Mouse (Mus musculus) brain, embryonic 14.5 days (tissue): ENCODE results near the gene Slc41a2. TPM values are rescaled to one million over a fixed set of nuclear protein-coding genes. Genes with fewer than 3 reads are reported as not detected.

Experiments
- DNase-seq: peaks from one replicate; pipeline ENCODE4 v3.0.0-alpha.2; 2011; ENCODE audit warnings: low read depth
- CTCF ChIP-seq: fragments of 200-500 bp; IDR thresholded peaks from 2 replicates; pipeline ENCODE4 v1.5.1; 2012; ENCODE audit warnings: inconsistent platforms, mild to moderate bottlenecking, moderate library complexity, borderline replicate concordance; ENCODE audit not compliant: insufficient read depth, insufficient read length; ENCODE audit errors: extremely low read depth
- POLR2A ChIP-seq: fragments of 200-500 bp; IDR thresholded peaks from 2 replicates; pipeline ENCODE4 v1.6.1; 2012; ENCODE audit warnings: mild to moderate bottlenecking, inconsistent platforms, borderline replicate concordance; ENCODE audit not compliant: poor library complexity, insufficient read depth, insufficient read length, severe bottlenecking; ENCODE audit errors: extremely low read depth
- polyA plus RNA-seq: library from polyadenylated mRNA; depleted of rRNA; stranded (reverse); fragments of >200 nt; gene quantifications from 2 replicates; pipeline ENCODE4 v1.2.3, GENCODE M21; 2012

Gene Slc41a2
- polyA plus RNA-seq, 1 experiment: 7.4 TPM

DNA sequence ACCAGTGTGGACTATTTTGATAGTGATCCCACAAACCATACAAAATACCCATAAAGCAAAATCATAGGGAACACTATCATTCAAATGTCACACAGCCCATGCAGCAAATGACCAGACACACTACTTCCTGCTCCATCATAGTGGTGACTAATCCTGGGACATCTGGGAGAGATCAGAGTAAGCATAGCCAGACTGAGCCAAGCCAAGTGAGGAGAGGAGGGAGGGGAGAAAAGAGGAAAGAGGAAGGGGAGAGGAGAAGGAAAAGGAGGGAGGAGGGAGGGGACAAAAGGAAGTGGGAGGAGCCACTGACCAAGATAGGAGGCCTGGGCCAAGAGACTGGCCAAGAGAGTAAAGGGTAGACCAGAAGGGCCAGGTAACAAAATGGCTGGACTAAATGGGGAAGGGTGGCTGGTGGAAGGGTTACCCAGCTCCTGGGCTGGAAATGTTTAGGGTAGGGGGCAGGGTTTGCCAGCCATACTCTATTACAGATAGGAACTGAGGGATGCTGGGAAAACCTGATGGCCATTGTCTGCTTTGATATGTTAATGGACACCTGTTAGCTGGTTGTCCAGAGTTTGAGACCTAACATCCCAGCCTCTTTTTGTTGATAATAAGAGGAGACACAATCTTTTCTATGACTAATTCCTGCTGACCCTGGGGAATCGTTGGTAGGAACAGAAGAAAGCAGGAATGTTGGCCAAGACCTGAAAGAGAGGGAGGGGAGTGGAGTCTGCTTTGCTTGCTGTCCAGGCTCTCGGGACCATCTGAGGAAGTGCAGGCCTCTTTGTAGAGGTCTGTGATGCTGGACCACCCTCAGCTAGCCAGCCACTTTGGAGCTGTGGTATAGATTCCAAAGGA lies 6.4 kb upstream of the Slc41a2 start:
- no peak for DNase-seq
- TF ChIP-seq POLR2A (no peak), CTCF (no peak)

DNA sequence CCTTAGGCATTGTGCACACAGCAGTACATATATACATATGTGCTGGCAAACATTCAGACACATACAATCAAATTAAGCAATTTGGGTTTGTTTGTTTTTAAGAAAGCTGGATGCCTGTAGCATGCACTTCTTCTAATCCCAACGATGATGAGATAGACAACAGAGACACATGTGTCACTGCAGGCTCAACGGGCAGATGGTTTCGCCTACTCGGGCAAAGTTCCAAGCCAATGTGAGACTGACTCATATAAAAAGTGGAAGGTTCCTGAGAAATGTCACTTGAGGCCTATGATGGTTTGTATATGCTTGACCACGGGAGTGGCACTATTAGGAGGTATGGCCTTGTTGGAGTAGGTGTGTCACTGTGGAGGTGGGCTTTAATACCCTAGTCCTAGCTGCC lies 5.5 kb upstream of the Slc41a2 start:
- TF ChIP-seq CTCF: no peak
- no peak for TF ChIP-seq POLR2A
- DNase-seq: no peak

DNA sequence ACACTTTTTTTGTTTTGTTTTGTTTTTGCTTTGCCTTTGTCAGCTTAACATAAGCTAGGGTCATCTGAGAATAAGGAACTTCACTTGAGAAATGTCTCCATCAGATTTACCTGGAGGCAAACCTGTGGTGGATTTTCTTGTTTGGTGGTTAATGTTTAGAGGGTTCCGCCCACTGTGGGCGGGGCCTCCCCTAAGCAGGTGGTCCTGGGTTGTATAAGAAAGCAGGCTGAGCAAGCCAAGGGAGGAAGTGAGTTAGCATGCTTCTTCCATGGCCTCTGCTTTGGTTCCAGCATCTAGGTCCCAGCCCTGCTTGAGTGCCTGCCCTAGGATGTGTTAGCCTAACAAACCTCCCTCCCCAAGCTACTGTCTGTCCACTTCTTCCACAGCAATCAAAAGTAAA lies 3.5 kb upstream of the Slc41a2 start:
- TF ChIP-seq POLR2A: no peak
- no peak for TF ChIP-seq CTCF
- DNase-seq: no peak

DNA sequence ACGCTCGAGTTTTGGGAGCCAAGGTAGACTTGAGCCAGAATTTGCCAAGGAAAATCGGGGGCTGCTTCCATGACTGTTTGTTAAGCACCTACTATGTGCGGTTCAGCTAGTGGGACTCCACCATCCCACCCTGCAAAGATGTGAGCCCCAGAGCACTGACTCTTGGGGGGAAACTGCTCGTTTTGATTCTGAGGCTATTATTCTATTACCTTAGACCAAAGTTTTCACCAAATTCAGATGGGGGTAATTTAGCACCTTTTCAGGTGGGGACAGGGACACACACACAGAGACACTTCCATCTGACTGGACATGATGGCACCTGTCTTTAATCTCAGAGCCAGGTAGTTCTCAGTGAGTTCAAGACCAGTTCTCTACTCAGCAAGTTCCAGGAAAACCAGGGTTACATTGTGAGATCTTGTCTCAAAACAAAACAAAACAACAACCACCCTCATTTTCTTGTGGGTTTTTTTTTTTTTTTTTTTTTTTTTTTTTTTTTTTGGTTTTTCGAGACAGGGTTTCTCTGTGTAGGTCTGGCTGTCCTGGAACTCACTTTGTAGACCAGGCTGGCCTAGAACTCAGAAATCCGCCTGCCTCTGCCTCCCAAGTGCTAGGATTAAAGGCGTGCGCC lies 403 bp upstream of the Slc41a2 start:
- DNase-seq: no peak
- TF ChIP-seq POLR2A (no peak), CTCF (no peak)

- TF ChIP-seq POLR2A (no peak), CTCF (no peak)
- DNase-seq: no peak
These were observed 1.3 kb downstream of the Slc41a2 start for GRCm38 (mm10) chr10:83336336-83336735.

DNA sequence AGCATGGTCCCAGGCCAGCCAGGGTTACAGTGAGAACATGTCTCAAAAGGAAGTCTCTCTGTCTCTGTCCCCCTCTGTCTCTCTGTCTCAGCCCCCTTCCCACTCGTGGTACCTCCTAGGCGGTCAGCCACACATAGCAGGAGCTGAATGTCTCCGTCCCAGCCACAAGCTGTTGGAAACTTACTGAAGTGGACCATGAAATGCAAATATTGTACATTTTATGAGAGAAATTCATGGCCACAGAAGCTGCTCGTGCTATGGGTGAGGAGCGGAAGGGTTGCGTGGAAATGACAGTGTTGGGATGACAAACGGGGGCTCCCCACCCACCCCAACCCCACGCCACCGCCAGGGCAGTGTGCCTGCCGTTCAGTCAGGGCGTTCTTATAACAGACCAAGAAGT lies 5.1 kb downstream of the Slc41a2 start:
- DNase-seq: no peak

GRCm38 (mm10) chr10:83331811-83332210 lies 5.9 kb downstream of the Slc41a2 start:
- TF ChIP-seq POLR2A: no peak
- no peak for TF ChIP-seq CTCF
- no peak for DNase-seq

More for the DNA sequence above, 5.1 kb downstream of the Slc41a2 start:
- TF ChIP-seq CTCF (no peak), POLR2A (no peak)

DNA sequence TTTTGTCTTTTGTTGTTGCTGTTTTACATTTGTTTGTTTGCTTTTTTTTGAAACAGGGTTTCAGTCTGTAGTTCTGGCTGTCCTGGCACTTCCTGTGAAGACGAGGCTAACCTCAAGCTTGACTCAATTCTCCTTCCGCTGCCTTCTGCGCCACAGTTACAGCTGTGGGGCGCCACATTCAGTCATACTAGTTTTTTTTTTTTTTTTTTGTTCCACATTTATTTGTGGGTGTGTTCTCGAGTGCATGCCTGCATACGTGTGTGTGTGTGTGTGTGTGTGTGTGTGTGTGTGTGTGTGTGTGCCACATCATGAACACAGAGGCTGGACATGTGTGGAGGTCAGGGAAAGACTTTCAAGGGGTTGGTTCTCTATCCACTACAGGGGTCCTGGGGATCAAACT lies 7.3 kb downstream of the Slc41a2 start:
- no peak for TF ChIP-seq POLR2A
- no peak for DNase-seq

DNA sequence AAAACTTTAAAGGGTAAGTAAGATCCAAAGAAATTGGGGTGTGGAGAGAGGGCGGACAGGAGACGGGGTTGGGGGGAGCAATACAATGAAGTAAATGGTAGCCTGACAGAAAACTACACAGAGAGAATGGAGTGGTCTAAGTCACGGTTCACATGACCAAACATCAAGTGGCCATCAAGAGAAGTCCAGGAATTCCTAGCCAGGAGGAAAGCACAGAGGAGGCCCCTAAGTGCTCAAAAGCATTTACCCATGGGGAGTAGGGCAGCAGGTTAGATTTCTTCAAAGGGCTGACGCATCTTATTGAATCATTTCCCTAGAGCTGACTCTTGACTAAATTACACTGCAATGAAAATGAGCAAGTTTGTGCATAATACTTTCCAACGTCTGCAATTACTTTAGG lies 8.9 kb downstream of the Slc41a2 start:
- TF ChIP-seq POLR2A: no peak
- no peak for TF ChIP-seq CTCF
- DNase-seq: no peak

- no peak for DNase-seq
- no peak for TF ChIP-seq CTCF
- no peak for TF ChIP-seq POLR2A
These were observed 10.9 kb downstream of the Slc41a2 start for GRCm38 (mm10) chr10:83326648-83327285.

GRCm38 (mm10) chr10:83325903-83326302 lies 11.8 kb downstream of the Slc41a2 start:
- TF ChIP-seq POLR2A (no peak), CTCF (no peak)
- DNase-seq: no peak
